Mouse (Mus musculus): ENCODE results near the gene Plpp3. TPM values are rescaled to one million over a fixed set of nuclear protein-coding genes. Genes with fewer than 3 reads are reported as not detected.

Gene Plpp3
- 55.9 TPM for polyA plus RNA-seq (2015; fragmentation: Illumina TruSeq; extraction: RNeasy Lipid Tissue Mini Kit (QIAGEN cat#74804); ENCODE audit: insufficient read depth, low read depth, low replicate concordance)

GRCm38 (mm10) chr4:105157276-105158168, at the start of gene Plpp3:
Plpp3 (plus strand) TSS chr4:105157347.

GRCm38 (mm10) chr4:105109199-105109989, 47.8 kb upstream of the Plpp3 start, which contains the start of gene Prkaa2:
Prkaa2 (minus strand) TSS chr4:105109890.

Other genes with a start within 250 kb of the Plpp3 start
- not detected for gene Fyb2, start 243.9 kb upstream of the Plpp3 start, polyA plus RNA-seq (2015; fragmentation: Illumina TruSeq; extraction: RNeasy Lipid Tissue Mini Kit (QIAGEN cat#74804); ENCODE audit: insufficient read depth, low read depth, low replicate concordance)
- 1.00 TPM for gene Prkaa2, start 47.5 kb upstream of the Plpp3 start, polyA plus RNA-seq (2015; fragmentation: Illumina TruSeq; extraction: RNeasy Lipid Tissue Mini Kit (QIAGEN cat#74804); ENCODE audit: insufficient read depth, low read depth, low replicate concordance)